In the genomic region with DNA sequence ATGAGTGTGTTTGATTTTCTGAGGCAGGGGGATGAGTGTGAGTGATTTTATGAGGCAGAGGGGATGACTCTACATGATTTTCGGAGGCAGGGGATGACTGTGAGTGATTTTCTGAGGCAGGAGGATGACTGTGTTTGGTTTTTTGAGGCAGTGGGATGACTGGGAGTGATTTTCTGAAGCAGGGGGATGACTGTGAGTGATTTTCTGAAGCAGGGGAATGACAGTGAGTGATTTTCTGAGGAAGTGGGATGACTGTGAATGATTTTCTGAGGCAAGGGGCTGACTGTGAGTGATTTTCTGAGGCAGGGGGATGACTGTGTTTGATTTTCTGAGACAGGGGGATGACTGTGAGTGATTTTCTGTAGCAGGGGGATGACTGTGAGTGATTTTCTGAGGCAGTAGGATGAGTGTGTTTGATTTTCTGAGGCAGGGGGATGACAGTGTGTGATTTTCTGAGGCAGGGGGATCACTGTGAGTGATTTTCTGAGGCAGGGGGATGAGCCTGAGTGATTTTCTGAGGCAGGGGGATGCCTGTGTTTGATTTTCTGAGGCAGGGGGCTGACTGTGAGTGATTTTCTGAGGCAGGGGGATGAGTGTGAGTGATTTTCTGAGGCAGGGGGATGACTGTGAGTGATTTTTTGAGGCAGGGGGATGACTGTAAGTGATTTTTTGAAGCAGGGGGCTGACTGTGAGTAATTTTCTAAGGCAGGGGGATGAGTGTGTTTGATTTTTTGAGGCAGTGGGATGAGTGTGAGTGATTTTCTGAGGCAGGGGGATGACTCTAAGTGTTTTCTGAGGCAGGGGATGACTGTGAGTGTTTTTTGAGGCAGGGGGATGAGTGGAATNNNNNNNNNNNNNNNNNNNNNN, we compare ENCODE assay signal across 9 mouse cellular contexts. TPM values are rescaled to one million over a fixed set of nuclear protein-coding genes. Genes with fewer than 3 reads are reported as not detected.
DNase-seq lines count a peak whose midpoint lies in the region; ATAC-seq lines count a peak whose summit lies in the region.
"Had no signal": no experiment of that assay in that cellular context is flagged by ENCODE, and none has a peak within 500 bp of the region (broad histone marks: within the 10 kb centered on the region; RNA-seq: fewer than 3 reads in every experiment).

No protein-coding gene starts in this region.

- H3K4me2 ChIP-seq in stomach, embryonic 16.5 days (ENCODE audit: low read depth, low read length), result no peak overlapping the region

- H3K4me3 ChIP-seq in stomach, embryonic 16.5 days (replicated peaks; ENCODE audit: low read length), result no peak overlapping the region
- H3K4me3 ChIP-seq: neural tube, embryonic 13.5 days had no signal

- peak; percentile 70 for ATAC-seq in common myeloid progenitor, adult 5-6 weeks (replicated peaks; ENCODE audit: low read depth, poor library complexity, severe bottlenecking)
- peak; percentile 67 for ATAC-seq in megakaryocyte, adult 5-6 weeks (ENCODE audit: poor library complexity, severe bottlenecking)
- peak; percentile 69 for ATAC-seq in stomach, embryonic 16.5 days (ENCODE audit: insufficient read depth, low FRiP score)

- no peaks in the 10 kb centered on the region for H3K4me1 ChIP-seq in stomach, embryonic 16.5 days (ENCODE audit: control insufficient read depth, insufficient read depth, low read length)
- H3K4me1 ChIP-seq: neural tube, embryonic 13.5 days had no signal

- intact Hi-C loops in heart, postnatal 25 days (cut with DNase I), result no loop called here

- peak; percentile 37 for DNase-seq in adrenal gland, postnatal 14 days
- no peak for DNase-seq in adrenal gland, postnatal 36 days
- peak; percentile 73 for DNase-seq in 3T3-L1 (ENCODE audit: low read depth, low spot score)
- peak; percentile 7 for DNase-seq in heart, postnatal 25 days (ENCODE audit: low spot score)
- DNase-seq in natural killer cell, adult 2 months (ENCODE audit: low spot score in 2 of 2), result no peak

- H3K9ac ChIP-seq in stomach, embryonic 16.5 days (ENCODE audit: low read length), result no peak overlapping the region
- H3K9ac ChIP-seq: neural tube, embryonic 13.5 days had no signal

- H3K36me3 ChIP-seq in stomach, embryonic 16.5 days (ENCODE audit: control insufficient read depth, insufficient read depth, low read length), result no peaks in the 10 kb centered on the region
- H3K36me3 ChIP-seq: neural tube, embryonic 13.5 days had no signal

- no peaks in the 10 kb centered on the region for H3K27me3 ChIP-seq in stomach, embryonic 16.5 days (ENCODE audit: control insufficient read depth, insufficient read depth, low read length)
- H3K27me3 ChIP-seq: neural tube, embryonic 13.5 days had no signal

- WGBS in stomach, embryonic 16.5 days, result 74% methylated on average over 1 of the region's 1 CpGs

- H3K9me3 ChIP-seq in stomach, embryonic 16.5 days (replicated peaks; ENCODE audit: control insufficient read depth, low read length), result peaks cover 16% of the 10 kb centered on the region

- no peak overlapping the region for H3K27ac ChIP-seq in stomach, embryonic 16.5 days (ENCODE audit: low read length)
- H3K27ac ChIP-seq: neural tube, embryonic 13.5 days had no signal

RNA-seq across cellular contexts. Expression of a gene that starts 55.1 kb away (rescaled TPM):
- total RNA-seq in adrenal gland, postnatal 14 days (2021), result 19.6 and 24.0 TPM in 2 replicates
- total RNA-seq in adrenal gland, postnatal 36 days (2021), result 10 to 100 TPM; 14.6 to 21.4 TPM
- 15.8 and 24.8 TPM in 2 replicates for total RNA-seq in common myeloid progenitor, adult 5-6 weeks (2017)
- 10 to 100 TPM; 10.1 to 11.7 TPM for total RNA-seq in heart, postnatal 25 days (2021)
- total RNA-seq in megakaryocyte, adult 5-6 weeks (2015), result 12.0 and 14.1 TPM in 2 replicates
- total RNA-seq in megakaryocyte, adult 5-6 weeks (2017), result 21.0 and 22.2 TPM in 2 replicates
- polyA plus RNA-seq in stomach, embryonic 16.5 days (2015; fragmentation: Nextera tagmentation; extraction: Ambion mirVana), result 14.2 and 16.4 TPM in 2 replicates

Comparison
In these comparisons a context has a peak if more than half of its experiments do, and no peak if none do; other contexts are left out.
1. DNase-seq: peak in adrenal gland, postnatal 14 days (single experiment), 3T3-L1 (single experiment) and heart, postnatal 25 days (single experiment); none in adrenal gland, postnatal 36 days (0 of 2) and natural killer cell, adult 2 months (0 of 2).
2. Peak in every context shown above with its lines, with median percentiles within 50 percentile points of each other: ATAC-seq.